Mouse (Mus musculus) olfactory bulb, adult 2 months (tissue): Measurements from ENCODE around the gene Olig3.

Source experiments
- CTCF ChIP-seq: fragments of 200-500 bp; IDR thresholded peaks from 2 replicates; pipeline ENCODE4 v1.5.1; 2012; ENCODE audit warnings: low read depth, mild to moderate bottlenecking, low read length, moderate library complexity; ENCODE audit not compliant: insufficient read depth
- POLR2A ChIP-seq: fragments of 200-500 bp; IDR thresholded peaks from 2 replicates; pipeline ENCODE4 v1.6.1; 2012; ENCODE audit warnings: mild to moderate bottlenecking, low read depth, low read length, moderate library complexity; ENCODE audit not compliant: insufficient read depth

- TF ChIP-seq CTCF (no peak), POLR2A (no peak)
Observed at GRCm38 (mm10) chr10:19363365-19363764, 7.0 kb downstream of the Olig3 start.
